Mouse (Mus musculus) layer of hippocampus, postnatal 36 days (tissue): ENCODE measurements around the gene Slc22a3. TPM values are rescaled to one million over a fixed set of nuclear protein-coding genes. Genes with fewer than 3 reads are reported as not detected.

Experiments
- DNase-seq, 2 experiments: peaks; one replicate each; pipeline ENCODE4 v3.0.0; 2022
- total RNA-seq, 2 experiments: library from RNA; stranded (reverse); gene quantifications; 2 replicates each; pipeline ENCODE4 v1.2.3; 2021

Gene Slc22a3
- total RNA-seq, 2 experiments from 2014 or later = 0.27 to 0.63 TPM

DNA sequence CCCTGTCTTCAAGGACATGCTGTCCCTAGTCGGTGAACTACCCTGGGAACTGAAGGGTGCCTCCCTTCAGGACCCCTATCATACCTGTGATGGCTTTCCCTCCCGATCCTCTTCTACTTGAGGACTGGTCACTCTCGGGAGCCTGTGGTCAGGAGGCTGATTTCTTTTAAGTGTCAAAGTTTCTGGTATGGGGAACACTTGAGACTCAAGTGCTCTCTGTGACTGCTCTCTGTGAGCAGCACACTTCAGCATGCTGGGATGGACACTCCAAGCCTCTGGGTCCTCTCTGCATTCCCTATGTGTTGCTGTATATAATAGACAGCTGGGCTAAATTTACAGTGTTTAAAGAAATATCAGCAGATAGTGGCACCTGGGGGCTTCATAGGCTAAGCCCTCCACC is 39.9 kb downstream of the Slc22a3 start:
- DNase-seq = no peak

DNA sequence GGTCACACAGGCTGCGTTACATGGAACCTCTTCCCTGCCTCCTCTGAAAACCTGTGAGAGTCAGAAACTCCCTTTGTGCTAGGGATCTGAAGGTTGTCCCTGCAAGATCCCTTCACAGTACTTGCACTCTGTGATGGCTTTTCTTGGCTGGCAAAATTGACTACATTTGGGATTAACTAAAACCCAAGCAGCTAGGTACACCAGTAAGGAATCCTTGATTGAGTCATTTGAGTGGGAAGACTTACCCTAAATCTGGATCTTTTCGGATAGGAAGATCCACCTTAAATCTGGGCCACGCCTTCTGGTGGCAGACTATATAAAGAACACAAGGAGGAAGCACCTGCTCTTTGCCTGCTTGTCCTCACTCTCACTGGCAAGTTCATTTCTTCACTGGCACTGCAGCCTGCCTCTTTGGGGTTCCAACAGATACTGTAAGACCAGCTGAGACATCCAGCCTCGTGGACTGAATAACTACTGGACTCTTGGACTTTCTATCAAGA is 41.0 kb downstream of the Slc22a3 start:
- DNase-seq = no peak

DNA sequence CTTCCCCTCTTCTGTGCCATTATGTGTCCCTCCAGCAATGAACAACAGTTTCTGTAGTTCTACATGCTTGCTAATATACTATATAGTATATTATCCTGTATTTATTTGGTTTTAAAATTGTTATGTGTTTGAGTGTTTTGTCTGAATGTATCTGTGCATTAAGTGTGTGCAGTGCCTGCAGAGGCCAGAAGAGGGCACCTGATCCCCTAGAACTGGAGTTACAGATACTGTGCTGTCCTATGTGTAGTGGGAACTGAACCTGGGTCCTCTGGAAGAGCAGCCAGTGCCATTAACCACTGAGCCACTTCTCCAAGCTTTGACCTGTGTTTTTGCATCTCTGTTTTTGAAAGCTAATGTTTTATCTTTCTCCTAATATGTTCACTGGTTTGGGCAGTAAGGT is 46.3 kb downstream of the Slc22a3 start:
- DNase-seq = no peak

DNA sequence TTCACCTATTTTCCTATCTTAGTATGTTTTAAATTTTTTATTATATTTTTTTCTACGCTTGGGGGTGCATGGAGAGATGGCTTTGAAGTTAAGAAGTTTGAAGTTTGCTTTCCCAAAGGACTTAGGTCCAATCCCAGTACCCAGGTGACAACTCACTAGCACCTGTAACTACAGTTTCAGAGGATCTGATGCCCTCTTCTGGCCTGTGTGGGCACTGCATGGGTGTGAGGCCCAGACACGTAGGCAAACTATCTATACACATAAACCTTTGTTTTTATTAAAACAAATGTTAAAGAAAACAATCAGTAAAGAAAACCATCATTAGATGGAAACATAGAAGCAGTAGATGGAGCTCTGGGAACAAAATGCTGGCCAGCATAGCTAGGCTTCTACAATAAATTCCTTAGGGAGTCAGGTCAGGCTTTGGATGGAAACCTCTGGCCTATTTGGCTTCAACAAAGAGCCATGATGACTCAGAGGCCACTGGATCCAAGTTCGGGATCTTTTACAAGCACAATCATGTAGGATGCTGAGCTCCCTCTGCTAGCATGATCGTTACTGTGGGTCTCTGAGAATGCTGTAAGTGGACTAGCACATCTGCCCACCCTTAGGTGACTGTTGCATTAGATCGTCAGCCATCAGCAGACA is 52.2 kb downstream of the Slc22a3 start:
- no peak for DNase-seq

DNA sequence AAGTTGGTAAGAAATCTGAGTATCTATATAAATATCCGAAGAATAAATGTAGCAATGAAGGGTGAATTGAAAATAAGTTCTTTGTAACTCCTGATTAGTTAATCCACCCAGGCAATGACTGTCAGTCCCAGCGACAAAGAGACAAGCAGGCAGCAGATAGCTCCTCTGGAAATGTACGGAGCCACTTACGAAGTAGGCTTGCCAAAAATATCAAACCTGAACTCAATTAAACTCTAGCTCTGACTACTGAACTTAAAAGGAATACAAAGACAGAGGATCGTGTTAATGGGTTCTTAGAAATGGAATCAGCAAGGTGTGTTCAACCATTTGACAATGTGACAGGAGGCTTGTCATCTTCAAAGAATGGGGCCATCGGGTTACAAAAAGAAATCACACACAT is 53.8 kb downstream of the Slc22a3 start:
- no peak for DNase-seq

DNA sequence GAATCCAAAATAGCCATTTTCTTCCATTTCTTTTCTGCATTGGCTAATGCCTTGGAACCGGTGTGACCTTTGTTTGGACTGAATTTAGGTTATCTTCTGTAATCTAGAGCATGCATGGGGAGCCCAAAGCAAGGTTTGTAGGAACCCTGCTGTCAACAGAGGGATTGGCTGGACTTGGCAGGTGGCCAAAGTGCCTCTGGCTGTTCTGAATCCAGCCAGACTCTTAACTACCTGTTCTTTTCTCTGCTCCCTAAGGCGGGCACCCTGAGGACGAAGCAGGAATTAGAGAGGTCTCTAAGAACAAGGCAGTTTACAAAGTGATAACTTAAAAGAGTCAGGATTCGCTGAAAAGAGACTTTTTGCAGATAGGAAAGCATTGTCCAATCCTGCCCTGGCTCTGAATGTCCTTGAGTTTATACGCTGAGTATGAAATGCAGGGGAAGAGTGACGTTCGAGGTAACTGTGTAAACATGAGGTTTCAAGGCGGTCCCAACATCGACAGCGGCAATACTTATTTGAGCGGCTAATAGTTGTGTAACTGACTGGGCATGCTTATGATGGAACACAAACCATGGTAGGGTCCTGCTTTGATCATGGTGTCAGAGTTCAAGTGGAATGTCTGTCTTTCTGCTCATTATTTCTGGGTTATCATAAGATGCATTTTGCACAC is 54.5 kb downstream of the Slc22a3 start:
- no peak for DNase-seq

DNA sequence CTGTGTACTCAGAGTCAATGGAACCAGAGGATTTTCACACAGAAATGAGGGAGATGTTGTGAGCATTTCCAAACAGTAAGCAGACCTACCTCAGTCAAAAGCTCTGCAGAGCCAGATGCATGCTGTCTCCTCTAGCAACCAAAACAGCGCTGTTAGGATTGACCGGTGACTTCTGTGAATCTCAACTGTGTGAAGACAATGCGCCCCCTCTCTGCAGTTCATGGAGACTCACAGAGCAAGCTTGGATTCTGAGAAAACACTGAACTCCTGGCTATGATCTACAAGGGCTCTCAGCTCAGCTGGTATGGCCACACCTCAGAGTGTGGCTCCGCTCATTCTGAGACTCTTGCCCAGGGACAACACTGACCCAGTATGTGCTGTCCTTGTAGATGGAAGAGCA is 56.3 kb downstream of the Slc22a3 start:
- DNase-seq = no peak

DNA sequence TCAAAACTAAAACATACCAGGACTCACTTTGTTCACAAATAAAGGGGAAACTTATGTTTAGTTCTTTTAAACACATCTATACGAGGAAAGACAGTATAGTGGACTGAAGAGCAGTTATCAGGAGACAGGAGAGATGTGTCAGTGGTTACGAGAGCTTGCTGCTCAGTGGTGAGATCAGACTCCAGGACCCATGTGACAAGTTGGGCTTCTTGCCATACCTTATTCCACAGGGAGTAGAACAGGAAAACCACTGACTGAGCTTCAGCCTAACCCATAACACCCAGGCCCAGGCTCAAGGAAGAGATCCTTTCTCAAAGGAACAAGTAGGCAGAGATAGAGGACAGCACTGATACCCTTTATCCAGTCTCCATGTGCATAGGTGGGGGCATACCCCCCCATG is 62.9 kb downstream of the Slc22a3 start:
- DNase-seq = no peak

DNA sequence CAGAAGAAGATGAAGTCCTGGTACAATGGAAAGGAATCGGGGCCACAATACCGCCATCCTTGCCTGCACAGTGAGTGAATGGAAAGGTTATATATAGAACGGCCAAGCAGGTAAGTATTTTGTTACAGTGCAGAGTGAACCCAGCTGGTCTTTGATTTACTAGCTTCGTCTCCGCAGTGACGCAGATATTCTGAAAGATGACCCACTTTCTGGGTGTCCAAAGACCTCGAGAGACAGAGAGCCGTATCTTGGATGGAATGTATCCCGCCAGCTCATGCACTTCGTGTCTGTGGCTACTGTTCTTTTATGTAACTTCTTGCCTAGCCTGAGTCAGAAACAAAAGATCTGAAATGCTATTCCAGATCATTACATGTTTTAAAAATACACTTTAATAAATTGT is 69.7 kb downstream of the Slc22a3 start:
- DNase-seq = no peak

DNA sequence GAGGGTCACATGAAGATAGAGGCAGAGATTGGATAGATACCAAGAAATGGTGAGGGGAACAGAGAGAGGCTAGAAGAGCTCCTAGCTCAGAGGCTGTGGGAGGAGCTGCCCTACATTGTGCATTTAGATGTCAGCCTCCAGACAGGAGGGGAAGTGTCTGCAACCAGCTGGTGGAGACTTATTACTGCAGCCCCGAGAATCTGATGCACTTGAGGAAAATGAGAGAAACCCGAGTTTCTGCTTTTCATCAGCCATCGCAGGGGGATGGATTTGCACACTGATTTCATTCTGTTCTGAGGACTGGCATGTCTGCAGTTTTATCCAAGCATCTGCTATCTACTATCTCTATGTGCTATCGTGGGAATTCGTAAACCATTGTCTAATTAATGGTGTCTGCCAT is 75.8 kb downstream of the Slc22a3 start:
- DNase-seq = peak in 1 of 2 experiments; percentile 19

DNA sequence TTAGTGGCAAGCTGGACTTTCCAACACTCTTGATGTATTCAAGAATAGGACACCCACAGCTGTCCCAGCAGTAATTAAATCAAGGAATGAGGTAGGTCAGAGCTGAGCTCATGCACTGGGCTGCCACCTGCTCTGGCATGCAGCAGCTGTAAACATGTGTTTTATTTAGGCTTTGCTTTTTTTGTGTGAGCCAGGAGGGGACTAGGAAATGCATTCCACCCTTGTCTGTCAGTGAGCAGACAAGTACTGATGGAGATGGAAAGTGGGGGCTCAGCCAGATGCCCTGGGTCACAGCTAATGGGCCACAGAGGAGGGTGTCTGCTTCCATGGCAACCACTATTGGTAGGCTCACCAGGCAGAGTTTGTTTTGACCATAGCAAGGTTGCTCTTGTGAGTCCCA is 79.1 kb downstream of the Slc22a3 start:
- no peak for DNase-seq

DNA sequence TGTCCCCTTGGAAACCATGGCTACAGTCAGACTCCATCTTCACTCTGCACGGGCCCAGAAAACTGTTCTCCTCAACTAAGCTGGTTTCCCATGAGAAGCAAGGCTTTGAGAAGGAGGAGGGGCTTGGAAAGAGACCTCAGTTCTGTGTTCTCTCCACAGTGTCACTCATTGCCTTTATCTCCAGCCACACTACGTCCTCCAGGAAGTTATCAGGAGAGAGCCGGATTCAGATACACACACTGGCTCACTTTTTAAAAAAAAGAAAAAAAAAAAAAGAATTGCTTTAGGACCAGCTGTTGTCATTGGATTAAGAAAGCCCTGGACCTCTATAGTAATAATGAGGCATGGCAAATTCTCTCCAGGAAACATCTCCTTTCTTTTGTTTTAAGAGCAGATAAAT is 80.3 kb downstream of the Slc22a3 start:
- no peak for DNase-seq

DNA sequence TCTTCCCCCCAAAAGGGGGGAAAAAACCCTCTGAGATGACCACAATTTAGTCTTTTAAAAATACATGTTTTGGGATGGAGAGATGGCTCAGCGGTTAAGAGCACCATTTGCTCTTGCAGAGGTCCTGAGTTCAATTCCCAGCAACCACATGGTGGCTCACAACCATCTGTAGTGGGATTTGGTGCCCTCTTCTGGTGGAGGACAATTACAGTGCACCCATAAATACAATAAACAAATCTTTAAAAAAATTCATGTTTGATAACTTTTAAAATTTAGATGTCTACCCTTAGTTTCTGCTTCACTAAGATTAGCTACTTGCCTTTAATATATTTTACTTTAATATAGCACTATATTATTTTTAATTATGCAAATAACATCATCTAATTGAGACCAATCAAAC is 85.4 kb downstream of the Slc22a3 start:
- DNase-seq = no peak

DNA sequence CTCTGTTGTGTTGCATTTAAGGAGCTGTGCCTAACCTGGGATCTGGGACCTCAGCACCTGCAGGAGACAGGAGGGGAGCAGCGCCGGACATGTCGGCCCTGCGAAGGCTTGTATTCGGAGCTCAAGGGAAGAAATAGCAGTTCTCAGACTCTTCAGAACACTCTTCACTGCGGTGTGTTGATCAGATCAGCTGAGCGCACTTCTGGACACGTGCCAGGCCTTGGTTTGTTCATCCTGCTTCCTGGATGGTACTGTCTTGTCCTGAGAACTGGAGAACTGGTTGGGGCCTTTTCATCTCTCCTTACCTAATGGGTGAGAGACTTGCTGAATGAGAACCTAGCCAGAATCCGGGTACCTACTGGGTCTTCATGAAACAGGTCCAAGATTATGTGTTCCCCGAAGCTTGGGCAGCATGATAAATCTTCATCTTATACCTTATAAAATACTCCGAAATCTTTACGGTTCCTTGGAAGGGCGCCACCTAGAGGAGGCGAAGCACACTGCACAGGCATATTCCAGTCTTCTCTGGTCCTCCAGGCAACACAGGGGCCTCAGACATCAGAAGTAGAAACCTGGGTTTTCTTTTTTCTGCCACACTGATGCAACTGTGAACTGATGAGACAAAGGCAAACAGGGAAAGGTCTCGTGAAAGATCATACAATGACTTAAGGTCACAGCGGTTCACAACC is 86.5 kb downstream of the Slc22a3 start:
- DNase-seq = no peak

DNA sequence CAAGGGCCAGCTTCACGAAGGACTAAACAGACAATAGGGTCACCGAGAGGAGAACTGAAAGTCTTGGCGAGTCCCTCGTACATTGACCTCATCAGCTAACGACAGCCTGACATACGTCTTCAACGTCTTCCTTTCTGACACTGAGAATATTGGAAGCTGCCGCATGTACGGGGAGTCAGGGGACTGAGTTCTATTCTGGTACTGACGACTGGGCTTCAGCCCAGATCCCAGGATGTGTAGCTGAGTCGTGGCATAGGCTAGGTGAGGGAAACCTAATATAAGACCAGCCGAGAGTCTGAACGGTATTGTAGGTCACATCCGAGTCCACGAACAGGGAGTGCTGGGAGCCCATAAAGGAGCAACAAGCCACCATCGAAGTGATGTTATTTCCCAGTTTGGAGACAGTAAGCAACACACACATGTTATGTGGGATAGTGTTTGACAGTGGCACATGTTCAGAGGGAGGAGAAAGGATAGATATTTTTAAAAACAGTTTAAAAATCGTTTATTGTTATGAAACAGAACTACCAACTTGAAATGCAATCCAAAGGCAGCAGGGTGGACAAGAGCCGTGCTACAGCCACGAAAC is 87.9 kb downstream of the Slc22a3 start:
- DNase-seq = no peak

DNA sequence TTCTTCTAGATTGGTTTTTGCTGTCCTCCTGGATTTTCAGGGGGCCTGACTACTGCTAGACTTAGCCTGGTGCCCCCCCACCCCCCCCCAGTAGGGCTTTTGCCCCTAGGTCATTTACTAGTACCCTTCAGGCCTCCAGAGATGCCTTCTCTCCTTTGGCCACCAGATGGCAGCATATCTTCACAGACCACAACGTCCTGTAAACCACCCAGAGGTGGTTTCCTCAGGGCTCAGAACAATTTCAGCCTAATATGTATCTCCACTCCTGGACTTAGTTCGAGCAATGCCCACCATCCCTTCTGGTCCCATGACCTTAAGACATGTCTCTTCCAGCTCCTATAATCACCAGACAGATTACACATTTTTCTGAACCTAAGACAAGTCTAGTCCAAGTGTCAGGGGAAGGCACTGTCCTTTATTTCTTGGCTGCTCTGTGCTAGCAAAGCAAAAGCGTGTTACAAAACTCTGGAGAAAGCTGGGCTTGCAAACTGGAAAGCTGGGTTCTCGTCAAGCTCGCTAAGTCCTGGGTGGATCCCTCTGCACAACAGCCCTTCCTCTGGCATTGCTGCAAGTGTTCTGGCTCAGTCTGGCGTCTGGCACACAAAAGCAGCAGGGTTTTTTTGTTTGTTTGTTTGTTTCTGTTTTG is 91.1 kb downstream of the Slc22a3 start:
- peak; percentile 64 to 75 for DNase-seq

DNA sequence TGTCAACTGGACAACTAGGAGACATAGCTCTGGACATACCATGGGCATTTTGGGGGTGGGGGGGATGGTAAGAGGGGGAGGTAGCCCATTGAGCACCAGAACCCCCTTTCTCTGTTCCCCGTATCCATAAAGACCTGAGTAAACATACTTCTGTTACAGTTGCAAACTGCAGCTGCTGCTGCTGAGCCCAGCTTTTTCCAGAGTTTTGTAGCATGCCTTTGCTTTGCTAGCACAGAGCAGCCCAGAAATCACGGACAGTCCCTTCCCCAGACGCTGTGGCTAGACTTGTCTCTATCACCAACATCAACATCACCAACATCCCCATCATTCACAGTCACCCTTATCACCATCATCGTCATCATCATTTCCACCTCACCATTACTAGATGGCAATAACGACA is 91.8 kb downstream of the Slc22a3 start:
- DNase-seq = no peak

DNA sequence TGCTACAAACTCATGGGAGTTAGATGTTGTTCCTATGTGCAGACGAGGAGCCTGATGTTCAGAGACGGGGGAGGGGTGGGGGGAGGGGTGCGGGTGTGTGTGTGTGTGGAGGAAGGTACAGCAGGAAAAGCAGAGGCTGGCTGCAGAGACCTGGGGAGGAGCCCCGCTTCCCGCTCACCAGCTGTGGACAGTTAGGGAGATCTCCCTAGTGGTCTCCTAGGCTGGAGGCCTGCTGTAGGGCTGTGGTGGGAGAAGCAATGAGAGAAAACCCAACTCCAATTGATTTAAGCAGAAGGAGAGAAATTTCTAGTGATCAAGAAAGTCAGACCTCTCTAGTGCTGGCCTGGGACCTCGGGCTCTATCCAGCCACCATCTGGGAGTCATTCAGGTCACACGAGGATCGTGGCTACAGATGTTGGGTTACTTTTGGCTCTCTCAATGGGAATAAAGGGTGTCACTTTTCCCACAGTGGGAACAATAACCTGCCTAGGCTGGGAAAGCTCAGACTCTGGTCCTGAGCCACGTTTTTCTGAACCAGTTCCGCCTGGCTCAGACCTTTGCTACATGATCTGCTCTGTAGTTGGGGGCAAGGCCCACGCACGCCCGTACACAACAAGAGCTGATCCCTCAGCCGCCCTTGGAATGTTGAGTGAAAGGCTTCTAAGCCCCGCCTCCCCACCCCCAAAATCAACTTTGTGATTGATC is 92.3 kb downstream of the Slc22a3 start:
- no peak for DNase-seq

DNA sequence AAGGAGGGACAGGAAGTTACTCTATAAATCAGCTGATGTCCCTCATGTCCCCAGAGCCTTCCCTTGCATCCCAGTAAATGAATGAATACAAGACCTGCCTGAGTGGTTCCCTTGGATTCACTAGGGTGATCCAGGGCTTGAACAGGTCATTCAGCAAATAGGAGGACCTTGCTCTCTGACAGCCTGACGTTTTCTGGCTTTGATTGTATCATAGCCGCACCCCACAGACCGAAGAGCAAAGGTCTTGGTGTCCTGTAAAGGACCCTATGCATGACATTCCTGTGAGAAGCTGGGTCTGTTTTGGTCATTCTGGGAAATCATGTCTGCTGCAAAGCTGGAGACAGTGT is 94.6 kb downstream of the Slc22a3 start:
- no peak for DNase-seq

DNA sequence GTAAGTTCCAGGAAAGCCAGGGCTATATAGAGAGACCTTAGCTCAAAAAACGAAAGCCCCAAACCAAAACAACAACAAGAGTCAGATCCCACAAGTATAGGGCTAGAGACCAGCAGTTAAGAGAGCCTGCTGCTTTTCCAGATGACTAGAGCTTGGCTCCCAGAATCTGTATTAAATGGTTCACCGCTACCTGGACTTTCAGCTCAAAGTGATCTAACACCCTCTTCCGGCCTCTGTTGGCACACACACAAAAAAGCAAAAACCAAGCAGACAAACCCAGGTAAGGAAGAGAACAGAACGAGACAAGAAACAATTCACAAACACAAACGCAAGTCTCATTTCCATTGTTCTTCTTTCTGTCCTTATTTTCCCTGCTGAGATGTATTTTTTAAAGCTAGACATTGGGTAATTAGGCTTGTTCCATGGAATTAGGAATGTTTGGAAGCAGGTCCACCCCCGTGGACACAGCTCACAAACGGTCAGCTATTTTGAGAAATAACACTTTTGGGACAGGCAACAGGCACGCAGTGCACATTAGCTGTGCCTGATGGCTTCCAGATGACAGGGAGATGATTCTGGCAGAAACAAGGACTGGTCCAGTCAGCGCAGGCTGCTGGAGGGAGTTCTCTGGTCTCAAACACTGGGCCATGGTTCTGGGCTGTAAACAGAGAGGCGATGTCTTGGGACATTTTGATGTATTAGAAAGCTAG is 95.2 kb downstream of the Slc22a3 start:
- no peak for DNase-seq

DNA sequence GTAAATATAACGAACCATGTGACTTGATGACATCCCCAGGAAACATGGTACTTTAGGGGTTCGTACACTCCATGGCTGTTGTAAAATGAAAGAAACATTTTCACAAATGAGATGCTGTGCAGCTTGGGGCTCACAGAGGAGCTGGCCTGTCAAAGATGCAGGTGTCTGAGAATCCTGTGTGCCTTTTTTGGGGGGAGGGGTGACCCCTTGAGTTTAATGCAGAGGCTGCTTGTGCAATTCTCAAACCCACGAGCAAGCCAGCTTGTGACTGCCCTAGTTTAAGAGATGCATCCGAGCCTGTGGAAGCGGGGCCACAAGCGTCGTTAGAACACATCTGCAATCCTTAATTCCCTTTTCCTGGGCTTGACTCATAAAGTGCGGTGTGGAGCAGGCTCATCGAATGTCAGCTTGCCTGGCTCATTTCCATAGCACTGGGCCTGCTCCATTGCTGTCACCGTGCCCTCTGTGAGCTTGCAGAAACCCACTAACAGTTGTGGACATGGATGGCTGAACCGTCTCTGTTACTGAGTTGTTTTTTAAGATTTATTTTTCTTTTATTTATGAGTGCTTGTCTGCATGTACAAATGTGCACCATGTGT is 98.1 kb downstream of the Slc22a3 start:
- DNase-seq = no peak
